Mouse (Mus musculus): ENCODE results near the gene Mfsd4b2. TPM values are rescaled to one million over a fixed set of nuclear protein-coding genes. Genes with fewer than 3 reads are reported as not detected.

Mfsd4b2 gene
- total and polyA plus RNA-seq, 3 experiments, result not detected

- in situ Hi-C loops (cut with MboI; ENCODE audit: low pct_ligation_motif_present, low pct_unique_long_range_greater_than_20kb, low sequenced_read_pairs) (no loop called here), dilution Hi-C loops (cut with MboI; ENCODE audit: extremely low pct_ligation_motif_present, extremely low pct_unique_long_range_greater_than_20kb, low sequenced_read_pairs) (no loop called here)
- peaks cover 0 to under 1% of the 10 kb centered on the region in 2 experiments for H3K36me3 ChIP-seq (replicated peaks in 1 of 2; ENCODE audit: control insufficient read depth in 1 of 2, insufficient read depth in 1 of 2, low read length in 1 of 2)
- TF ChIP-seq CTCF (conservative IDR thresholded peaks at IDR 0.05 in 1 of 2, IDR thresholded peaks at IDR 0.05 in 1 of 2; ENCODE audit: low read depth in 2 of 2, low read length in 2 of 2) (peak; percentile 34 to 58; a peak in 3 of 4 replicates), MAZ (IDR thresholded peaks at IDR 0.05; ENCODE audit: low read depth, low read length) (no peak), SMC3 (IDR thresholded peaks at IDR 0.05; ENCODE audit: low read depth, low read length) (peak; percentile 38), ZC3H11A (IDR thresholded peaks at IDR 0.05; ENCODE audit: low read depth, low read length) (no peak), RAD21 (IDR thresholded peaks at IDR 0.05; ENCODE audit: low read depth, low read length) (peak; percentile 35), CHD1 (IDR thresholded peaks at IDR 0.05; ENCODE audit: low read depth, low read length) (no peak), SIN3A (IDR thresholded peaks at IDR 0.05; ENCODE audit: low read length) (no peak), KAT2A (IDR thresholded peaks at IDR 0.05; ENCODE audit: insufficient replicate concordance, low read length) (no peak)
- no peak overlapping the region for H3K4me2 ChIP-seq (ENCODE audit: insufficient read depth, low read depth, poor library complexity, severe bottlenecking)
- no peak overlapping the region for H3K4me3 ChIP-seq (replicated peaks in 1 of 3; ENCODE audit: low read depth in 2 of 3, low read length in 2 of 3, poor library complexity in 1 of 3)
- no peaks in the 10 kb centered on the region for H3K9me3 ChIP-seq (replicated peaks; ENCODE audit: low read length)
- peaks cover 5 to 30% of the 10 kb centered on the region in 2 experiments for H3K4me1 ChIP-seq (ENCODE audit: control insufficient read depth in 1 of 2, insufficient read depth in 2 of 2)
- no peaks in the 10 kb centered on the region for H3K27me3 ChIP-seq (replicated peaks)
- H3K27ac ChIP-seq (ENCODE audit: insufficient read depth, low read depth), result no peak overlapping the region
- DNase-seq (ENCODE audit: extremely low read depth), result no peak
- no peak overlapping the region for H3K9ac ChIP-seq (ENCODE audit: insufficient read depth, low read depth)
- no peaks in the 10 kb centered on the region for H3K79me2 ChIP-seq (replicated peaks; ENCODE audit: control insufficient read depth, extremely low read depth, insufficient read depth, poor library complexity, severe bottlenecking)
These were observed 30.2 kb downstream of the Mfsd4b2 start for GRCm38 (mm10) chr10:39896503-39896902.

- dilution Hi-C loops (cut with MboI; ENCODE audit: extremely low pct_ligation_motif_present, extremely low pct_unique_long_range_greater_than_20kb, low sequenced_read_pairs), result no loop called here
These were observed 32.7 kb downstream of the Mfsd4b2 start for GRCm38 (mm10) chr10:39893702-39894697.

GRCm38 (mm10) chr10:39888621-39889020 is 38.1 kb downstream of the Mfsd4b2 start:
- in situ Hi-C loops (cut with MboI; ENCODE audit: low pct_ligation_motif_present, low pct_unique_long_range_greater_than_20kb, low sequenced_read_pairs), result no loop called here

More at GRCm38 (mm10) chr10:39893702-39894697, 32.7 kb downstream of the Mfsd4b2 start:
- Histone ChIP-seq H3K4me1 (ENCODE audit: control insufficient read depth in 1 of 2, insufficient read depth in 2 of 2) (peaks cover 5 to 30% of the 10 kb centered on the region in 2 experiments), H3K79me2 (replicated peaks; ENCODE audit: control insufficient read depth, extremely low read depth, insufficient read depth, poor library complexity, severe bottlenecking) (no peaks in the 10 kb centered on the region), H3K27ac (ENCODE audit: insufficient read depth, low read depth) (no peak overlapping the region), H3K27me3 (replicated peaks) (no peaks in the 10 kb centered on the region), H3K36me3 (replicated peaks in 1 of 2; ENCODE audit: control insufficient read depth in 1 of 2, insufficient read depth in 1 of 2, low read length in 1 of 2) (peaks cover 0 to 2% of the 10 kb centered on the region in 2 experiments), H3K9me3 (replicated peaks; ENCODE audit: low read length) (no peaks in the 10 kb centered on the region), H3K4me3 (replicated peaks in 1 of 3; ENCODE audit: low read depth in 2 of 3, low read length in 2 of 3, poor library complexity in 1 of 3) (no peak overlapping the region), H3K9ac (ENCODE audit: insufficient read depth, low read depth) (no peak overlapping the region), H3K4me2 (ENCODE audit: insufficient read depth, low read depth, poor library complexity, severe bottlenecking) (peak overlapping the region; percentile 21; the same call in 1 of the 2 replicates)
- in situ Hi-C loops (cut with MboI; ENCODE audit: low pct_ligation_motif_present, low pct_unique_long_range_greater_than_20kb, low sequenced_read_pairs), result no loop called here
- DNase-seq (ENCODE audit: extremely low read depth), result no peak
- TF ChIP-seq POLR2AphosphoS2 (IDR thresholded peaks at IDR 0.05; ENCODE audit: low read depth, low read length) (no peak), E2F4 (IDR thresholded peaks at IDR 0.05; ENCODE audit: insufficient replicate concordance, low read depth, low read length) (no peak), IRF4 (IDR thresholded peaks at IDR 0.05; ENCODE audit: low read depth, low read length) (no peak), TBP (conservative IDR thresholded peaks at IDR 0.05; ENCODE audit: low read depth, low read length) (no peak), MXI1 (IDR thresholded peaks at IDR 0.05; ENCODE audit: low read depth, low read length) (no peak)

More at GRCm38 (mm10) chr10:39888621-39889020, 38.1 kb downstream of the Mfsd4b2 start:
- TF ChIP-seq UBTF (IDR thresholded peaks at IDR 0.05; ENCODE audit: low read depth, low read length) (no peak), MEF2A (IDR thresholded peaks at IDR 0.05; ENCODE audit: borderline replicate concordance, low read depth, low read length) (no peak), GABPA (IDR thresholded peaks at IDR 0.05; ENCODE audit: insufficient replicate concordance, low read depth, low read length) (no peak), ELF1 (IDR thresholded peaks at IDR 0.05; ENCODE audit: low read depth, low read length) (no peak), MXI1 (IDR thresholded peaks at IDR 0.05; ENCODE audit: low read depth, low read length) (no peak), TCF12 (IDR thresholded peaks at IDR 0.05; ENCODE audit: low read depth, low read length) (no peak), EP300 (IDR thresholded peaks at IDR 0.05; ENCODE audit: low read length) (no peak)
- Histone ChIP-seq H3K27me3 (replicated peaks) (no peaks in the 10 kb centered on the region), H3K27ac (ENCODE audit: insufficient read depth, low read depth) (no peak overlapping the region), H3K4me3 (replicated peaks in 1 of 3; ENCODE audit: low read depth in 2 of 3, low read length in 2 of 3, poor library complexity in 1 of 3) (no peak overlapping the region), H3K36me3 (replicated peaks in 1 of 2; ENCODE audit: control insufficient read depth in 1 of 2, insufficient read depth in 1 of 2, low read length in 1 of 2) (peaks cover 0 to 2% of the 10 kb centered on the region in 2 experiments), H3K9ac (ENCODE audit: insufficient read depth, low read depth) (no peak overlapping the region), H3K9me3 (replicated peaks; ENCODE audit: low read length) (no peaks in the 10 kb centered on the region), H3K4me1 (ENCODE audit: control insufficient read depth in 1 of 2, insufficient read depth in 2 of 2) (peaks cover 1 to 10% of the 10 kb centered on the region in 2 experiments), H3K79me2 (replicated peaks; ENCODE audit: control insufficient read depth, extremely low read depth, insufficient read depth, poor library complexity, severe bottlenecking) (no peaks in the 10 kb centered on the region), H3K4me2 (ENCODE audit: insufficient read depth, low read depth, poor library complexity, severe bottlenecking) (no peak overlapping the region)
- DNase-seq (ENCODE audit: extremely low read depth), result no peak
- dilution Hi-C loops (cut with MboI; ENCODE audit: extremely low pct_ligation_motif_present, extremely low pct_unique_long_range_greater_than_20kb, low sequenced_read_pairs), result no loop called here

Measured in CH12.LX (cell line).